Mouse (Mus musculus) liver, embryonic 15.5 days (tissue): ENCODE measurements at regions not wholly inside any gene's neighbourhood (a gene's known extent, or its start where the extent isn't known, plus 50 kb on each side); places are given as distances from the start of the nearest gene placed in this dataset.

Experiments used
- ATAC-seq: fragments of 200-750 bp; cut with Nextera tagmentation; 2 replicates; pipeline ENCODE4 v1.8.0; 2017; ENCODE audit warnings: moderate number of reproducible peaks, mild to moderate bottlenecking, moderate library complexity; ENCODE audit not compliant: insufficient read depth
- H3K27ac ChIP-seq: fragments of 300-500 bp; sonication (generic); replicated peaks from 2 replicates; pipeline ENCODE4 v1.5.1; 2015; ENCODE audit warnings: mild to moderate bottlenecking, inconsistent platforms
- H3K27me3 ChIP-seq: fragments of 300-500 bp; sonication (generic); 2 replicates; pipeline ENCODE4 v1.6.1; 2015; ENCODE audit warnings: mild to moderate bottlenecking, inconsistent platforms
- H3K36me3 ChIP-seq: fragments of 300-500 bp; sonication (generic); replicated peaks from 2 replicates; pipeline ENCODE4 v1.6.1; 2015; ENCODE audit warnings: moderate library complexity, mild to moderate bottlenecking, inconsistent platforms
- H3K4me1 ChIP-seq: fragments of 300-500 bp; sonication (generic); replicated peaks from 2 replicates; pipeline ENCODE4 v1.6.1; 2015; ENCODE audit warnings: inconsistent platforms
- H3K4me2 ChIP-seq: fragments of 300-500 bp; sonication (generic); 2 replicates; pipeline ENCODE4 v1.6.1; 2015; ENCODE audit warnings: moderate library complexity, mild to moderate bottlenecking, inconsistent platforms
- H3K4me3 ChIP-seq: fragments of 300-500 bp; sonication (generic); replicated peaks from 2 replicates; pipeline ENCODE4 v1.5.1; 2015; ENCODE audit warnings: mild to moderate bottlenecking, inconsistent platforms
- H3K9ac ChIP-seq: fragments of 300-500 bp; sonication (generic); 2 replicates; pipeline ENCODE4 v1.6.1; 2015; ENCODE audit warnings: moderate library complexity, mild to moderate bottlenecking, inconsistent platforms
- H3K9me3 ChIP-seq: fragments of 300-500 bp; sonication (generic); replicated peaks from 2 replicates; pipeline ENCODE4 v1.6.1; 2016; ENCODE audit warnings: inconsistent platforms
- WGBS: fragments of 180-500 bp; shearing (Covaris S2); methylation state at CpG from one replicate; pipeline ENCODE4 v1.1.7; 2015; ENCODE audit warnings: mixed read lengths; ENCODE audit not compliant: insufficient replicate concordance; 5-methylcytosine and 5-hydroxymethylcytosine counted together

GRCm38 (mm10) chr3:148005831-148006230 lies 984.5 kb downstream of the Adgrl2 start:
- Histone ChIP-seq H3K27me3 (no peaks in the 10 kb centered on the region), H3K9ac (no peak overlapping the region), H3K4me2 (no peak overlapping the region), H3K4me1 (no peaks in the 10 kb centered on the region), H3K27ac (no peak overlapping the region), H3K36me3 (no peaks in the 10 kb centered on the region), H3K9me3 (no peaks in the 10 kb centered on the region), H3K4me3 (no peak overlapping the region)
- no peak for ATAC-seq
- WGBS, result 61% methylated on average over 5 of the region's 5 CpGs

DNA sequence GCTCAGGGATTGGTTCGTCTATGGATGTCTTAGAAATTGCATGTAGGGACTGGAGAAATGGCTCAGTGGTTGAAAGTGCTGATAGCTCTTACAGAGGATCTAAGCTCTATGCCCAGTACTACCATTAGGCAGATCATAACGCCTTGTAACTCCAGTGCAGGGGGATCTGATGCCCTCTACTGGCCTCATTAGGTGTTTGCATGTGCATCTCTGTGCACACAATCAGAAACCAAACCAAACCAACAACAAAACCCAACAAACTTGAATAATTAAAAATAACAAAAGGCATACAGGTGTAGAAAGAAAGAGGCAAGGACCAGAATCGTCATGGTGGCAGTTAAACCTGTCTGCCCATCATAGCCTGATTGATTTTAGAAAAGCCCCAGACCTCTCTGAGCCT lies 986.3 kb downstream of the Adgrl2 start:
- Histone ChIP-seq H3K9ac (no peak overlapping the region), H3K4me2 (no peak overlapping the region), H3K4me1 (no peaks in the 10 kb centered on the region), H3K36me3 (no peaks in the 10 kb centered on the region), H3K27me3 (no peaks in the 10 kb centered on the region), H3K27ac (no peak overlapping the region), H3K9me3 (no peaks in the 10 kb centered on the region), H3K4me3 (no peak overlapping the region)
- ATAC-seq, result no peak
- 34% methylated on average over 3 of the region's 3 CpGs for WGBS

GRCm38 (mm10) chr3:147999330-147999953 lies 990.9 kb downstream of the Adgrl2 start:
- no peaks in the 10 kb centered on the region for H3K27me3 ChIP-seq
- H3K9ac ChIP-seq, result no peak overlapping the region
- no peaks in the 10 kb centered on the region for H3K9me3 ChIP-seq
- no peak overlapping the region for H3K27ac ChIP-seq
- 61% methylated on average over 15 of the region's 15 CpGs for WGBS
- no peak overlapping the region for H3K4me3 ChIP-seq
- ATAC-seq, result no peak
- H3K36me3 ChIP-seq, result no peaks in the 10 kb centered on the region
- H3K4me1 ChIP-seq, result no peaks in the 10 kb centered on the region
- no peak overlapping the region for H3K4me2 ChIP-seq

DNA sequence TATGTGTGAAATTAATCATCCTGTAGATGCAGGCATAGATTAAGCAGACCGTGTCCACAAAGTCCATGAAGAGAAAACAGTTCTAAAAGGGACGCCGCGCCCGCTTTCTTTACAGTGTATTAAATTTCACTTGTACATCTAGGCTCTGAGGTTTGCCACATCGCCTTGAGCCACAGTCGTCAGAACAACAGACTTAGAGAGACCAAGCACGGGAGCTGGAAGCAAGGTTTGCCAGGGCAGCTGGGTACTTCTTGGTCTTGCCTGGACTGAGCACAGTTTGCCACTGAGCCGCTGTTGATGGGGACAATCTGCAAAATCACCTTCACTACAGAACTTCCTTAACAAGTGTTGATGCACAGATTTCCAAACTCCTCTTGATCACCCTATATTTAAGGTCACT lies 998.6 kb downstream of the Adgrl2 start:
- Histone ChIP-seq H3K27ac (no peak overlapping the region), H3K4me1 (no peaks in the 10 kb centered on the region), H3K27me3 (no peaks in the 10 kb centered on the region), H3K36me3 (no peaks in the 10 kb centered on the region), H3K4me2 (no peak overlapping the region), H3K4me3 (no peak overlapping the region), H3K9me3 (no peaks in the 10 kb centered on the region), H3K9ac (no peak overlapping the region)
- WGBS, result 72% methylated on average over 9 of the region's 9 CpGs
- no peak for ATAC-seq

DNA sequence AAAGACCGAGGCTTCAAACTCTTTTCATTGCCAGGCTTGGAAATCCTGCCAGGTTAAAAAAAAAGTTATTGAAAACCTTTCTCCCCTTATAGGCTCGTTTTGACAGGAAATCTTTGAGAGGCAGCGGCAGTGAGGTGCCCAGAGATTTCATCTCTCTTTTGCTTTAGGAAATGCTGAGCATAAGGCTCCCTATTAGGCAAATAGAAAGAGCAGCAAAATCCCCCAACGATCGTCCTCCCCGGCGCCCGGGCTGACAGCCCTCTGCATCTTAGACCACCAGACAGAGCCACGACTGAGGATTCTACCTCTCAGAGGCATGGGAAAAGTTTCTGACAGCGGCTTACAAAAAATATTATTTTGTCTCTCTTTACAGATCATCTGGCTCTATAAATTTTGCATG lies 999.5 kb downstream of the Adgrl2 start:
- no peak overlapping the region for H3K4me3 ChIP-seq
- no peak overlapping the region for H3K27ac ChIP-seq
- no peak overlapping the region for H3K9ac ChIP-seq
- no peak overlapping the region for H3K4me2 ChIP-seq
- no peaks in the 10 kb centered on the region for H3K36me3 ChIP-seq
- WGBS, result 49% methylated on average over 10 of the region's 10 CpGs
- no peak for ATAC-seq
- H3K4me1 ChIP-seq, result no peaks in the 10 kb centered on the region
- H3K27me3 ChIP-seq, result no peaks in the 10 kb centered on the region
- no peaks in the 10 kb centered on the region for H3K9me3 ChIP-seq

DNA sequence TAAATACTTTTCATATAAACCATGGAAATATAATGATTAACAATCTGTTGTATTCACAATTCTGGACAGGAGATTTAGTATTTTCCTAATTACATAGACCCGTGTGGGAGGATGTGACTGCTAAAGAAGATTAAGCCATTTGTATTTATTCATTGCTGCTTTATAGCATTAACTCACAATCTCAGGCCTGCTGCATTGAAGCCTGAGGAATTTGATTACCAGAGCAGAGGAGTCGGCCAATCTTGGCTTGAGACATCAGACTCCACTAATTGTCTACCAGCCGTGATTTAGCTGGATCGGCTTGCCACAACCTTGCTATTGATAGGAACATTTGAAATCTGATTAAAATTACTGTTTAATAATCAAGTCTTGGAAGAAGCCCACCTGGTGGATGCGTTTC lies 1007.5 kb downstream of the Adgrl2 start:
- Histone ChIP-seq H3K4me3 (no peak overlapping the region), H3K4me1 (no peaks in the 10 kb centered on the region), H3K9ac (no peak overlapping the region), H3K9me3 (no peaks in the 10 kb centered on the region), H3K27ac (no peak overlapping the region), H3K27me3 (no peaks in the 10 kb centered on the region), H3K36me3 (no peaks in the 10 kb centered on the region), H3K4me2 (no peak overlapping the region)
- WGBS, result 66% methylated on average over 5 of the region's 5 CpGs
- ATAC-seq, result no peak

- Histone ChIP-seq H3K27ac (no peak overlapping the region), H3K4me2 (no peak overlapping the region), H3K9ac (no peak overlapping the region), H3K4me1 (no peaks in the 10 kb centered on the region), H3K4me3 (no peak overlapping the region), H3K9me3 (no peaks in the 10 kb centered on the region), H3K36me3 (no peaks in the 10 kb centered on the region), H3K27me3 (no peaks in the 10 kb centered on the region)
- no peak for ATAC-seq
- 48% methylated on average over 4 of the region's 4 CpGs for WGBS
Observed at GRCm38 (mm10) chr3:147981621-147982020, 1008.7 kb downstream of the Adgrl2 start.

GRCm38 (mm10) chr3:147976579-147976978 lies 1013.8 kb downstream of the Adgrl2 start:
- Histone ChIP-seq H3K9me3 (no peaks in the 10 kb centered on the region), H3K27me3 (no peaks in the 10 kb centered on the region), H3K27ac (no peak overlapping the region), H3K36me3 (no peaks in the 10 kb centered on the region), H3K9ac (no peak overlapping the region), H3K4me3 (no peak overlapping the region), H3K4me1 (no peaks in the 10 kb centered on the region), H3K4me2 (no peak overlapping the region)
- ATAC-seq, result no peak
- 65% methylated on average over 3 of the region's 3 CpGs for WGBS

DNA sequence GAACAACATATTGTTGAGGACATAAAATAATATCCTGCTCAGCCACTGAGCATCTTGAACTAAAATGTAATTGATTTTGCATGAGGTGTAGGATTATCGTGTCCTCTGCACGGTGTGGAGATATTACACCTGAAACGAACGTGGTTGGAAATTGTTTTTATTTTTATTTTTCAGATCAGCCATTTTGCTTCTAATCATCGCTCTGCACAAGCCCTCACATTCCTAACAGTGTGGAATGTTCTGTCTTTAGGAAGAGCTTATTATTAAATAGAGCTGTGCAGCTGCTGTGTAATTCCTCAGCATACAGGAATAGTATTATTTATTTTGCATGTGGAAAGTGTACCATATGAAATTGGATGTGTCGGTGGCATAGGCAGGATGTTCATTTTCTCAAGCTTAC lies 1014.3 kb downstream of the Adgrl2 start:
- no peak for ATAC-seq
- H3K27ac ChIP-seq, result no peak overlapping the region
- 67% methylated on average over 6 of the region's 6 CpGs for WGBS
- H3K27me3 ChIP-seq, result no peaks in the 10 kb centered on the region
- H3K36me3 ChIP-seq, result no peaks in the 10 kb centered on the region
- H3K9me3 ChIP-seq, result no peaks in the 10 kb centered on the region
- H3K9ac ChIP-seq, result no peak overlapping the region
- H3K4me2 ChIP-seq, result no peak overlapping the region
- no peaks in the 10 kb centered on the region for H3K4me1 ChIP-seq
- no peak overlapping the region for H3K4me3 ChIP-seq

DNA sequence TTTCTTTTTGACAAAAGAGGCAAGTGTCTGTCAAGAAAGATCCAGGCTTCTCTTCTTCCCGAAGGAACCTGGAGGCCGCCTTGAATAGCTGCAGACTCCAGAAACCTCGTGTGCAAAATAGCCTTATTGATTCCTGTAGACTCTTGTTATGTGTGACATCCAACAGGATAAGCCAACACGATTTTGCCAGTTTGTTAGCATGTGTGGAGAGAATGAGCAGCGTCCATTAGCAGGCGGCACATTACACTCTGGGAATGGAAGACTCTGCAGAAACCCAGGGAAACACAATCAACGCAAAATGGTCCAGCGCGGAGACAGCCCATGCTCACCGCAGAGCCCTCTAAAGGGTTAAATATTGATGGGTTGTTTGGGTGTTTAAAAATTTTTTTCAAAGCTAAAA lies 1014.9 kb downstream of the Adgrl2 start:
- Histone ChIP-seq H3K27me3 (no peaks in the 10 kb centered on the region), H3K9ac (no peak overlapping the region), H3K27ac (no peak overlapping the region), H3K4me2 (no peak overlapping the region), H3K9me3 (no peaks in the 10 kb centered on the region), H3K4me3 (no peak overlapping the region), H3K4me1 (no peaks in the 10 kb centered on the region), H3K36me3 (no peaks in the 10 kb centered on the region)
- ATAC-seq, result no peak
- WGBS, result 72% methylated on average over 10 of the region's 10 CpGs

- no peak overlapping the region for H3K27ac ChIP-seq
- H3K27me3 ChIP-seq, result no peaks in the 10 kb centered on the region
- no peaks in the 10 kb centered on the region for H3K36me3 ChIP-seq
- no peaks in the 10 kb centered on the region for H3K4me1 ChIP-seq
- H3K4me3 ChIP-seq, result no peak overlapping the region
- no peak overlapping the region for H3K9ac ChIP-seq
- no peaks in the 10 kb centered on the region for H3K9me3 ChIP-seq
- H3K4me2 ChIP-seq, result no peak overlapping the region
- no peak for ATAC-seq
- WGBS, result 68% methylated on average over 8 of the region's 8 CpGs
Observed at GRCm38 (mm10) chr3:147974515-147974914, 1015.8 kb downstream of the Adgrl2 start.

- no peak for ATAC-seq
- no peak overlapping the region for H3K9ac ChIP-seq
- H3K27me3 ChIP-seq, result no peaks in the 10 kb centered on the region
- no peaks in the 10 kb centered on the region for H3K36me3 ChIP-seq
- WGBS, result 73% methylated on average over 11 of the region's 11 CpGs
- no peak overlapping the region for H3K27ac ChIP-seq
- H3K4me3 ChIP-seq, result no peak overlapping the region
- no peaks in the 10 kb centered on the region for H3K4me1 ChIP-seq
- no peak overlapping the region for H3K4me2 ChIP-seq
- no peaks in the 10 kb centered on the region for H3K9me3 ChIP-seq
Observed at GRCm38 (mm10) chr3:147968271-147968670, 1022.1 kb downstream of the Adgrl2 start.
